Mouse (Mus musculus) limb, embryonic 13.5 days (tissue): ENCODE results near the gene Mob3b. TPM values are rescaled to one million over a fixed set of nuclear protein-coding genes. Genes with fewer than 3 reads are reported as not detected.
A peak's percentile ranks its signal among the peaks of the same experiment; 100 is the strongest.

Experiments
- ATAC-seq: fragments of 200-750 bp; cut with Nextera tagmentation; 2 replicates; pipeline ENCODE4 v1.8.0; 2017; ENCODE audit warnings: low read depth, moderate number of reproducible peaks, moderate TSS enrichment; ENCODE audit not compliant: low FRiP score
- H3K27ac ChIP-seq: fragments of 300-500 bp; sonication (generic); 2 replicates; pipeline ENCODE4 v1.5.1; 2015; ENCODE audit warnings: inconsistent platforms, mild to moderate bottlenecking, moderate library complexity
- H3K27me3 ChIP-seq: fragments of 300-500 bp; sonication (generic); 2 replicates; pipeline ENCODE4 v1.6.1; 2015; ENCODE audit warnings: mild to moderate bottlenecking, inconsistent platforms
- H3K36me3 ChIP-seq: fragments of 300-500 bp; sonication (generic); 2 replicates; pipeline ENCODE4 v1.6.1; 2015; ENCODE audit warnings: inconsistent platforms, mild to moderate bottlenecking, moderate library complexity
- H3K4me1 ChIP-seq: fragments of 300-500 bp; sonication (generic); 2 replicates; pipeline ENCODE4 v1.6.1; 2015; ENCODE audit warnings: inconsistent platforms
- H3K4me2 ChIP-seq: fragments of 300-500 bp; sonication (generic); replicated peaks from 2 replicates; pipeline ENCODE4 v1.6.1; 2015; ENCODE audit warnings: inconsistent platforms, mild to moderate bottlenecking, moderate library complexity
- H3K4me3 ChIP-seq: fragments of 300-500 bp; sonication (generic); 2 replicates; pipeline ENCODE4 v1.5.1; 2015; ENCODE audit warnings: moderate library complexity, mild to moderate bottlenecking, inconsistent platforms
- H3K9ac ChIP-seq: fragments of 300-500 bp; sonication (generic); 2 replicates; pipeline ENCODE4 v1.6.1; 2015; ENCODE audit warnings: mild to moderate bottlenecking, inconsistent platforms
- H3K9me3 ChIP-seq: fragments of 300-500 bp; sonication (generic); 2 replicates; pipeline ENCODE4 v1.6.1; 2016; ENCODE audit warnings: inconsistent platforms
- WGBS: fragments of 180-500 bp; shearing (Covaris S2); methylation state at CpG from one replicate; pipeline ENCODE4 v1.1.7; 2015; 5-methylcytosine and 5-hydroxymethylcytosine counted together
- polyA plus RNA-seq: library from polyadenylated mRNA; unstranded; fragments of >200 nt; fragmentation: Nextera tagmentation; extraction: Ambion mirVana; gene quantifications from 2 replicates; pipeline ENCODE4 v1.2.1, GENCODE M21; 2015

Mob3b gene
- polyA plus RNA-seq, 1 experiment from 2014 or later: 13.5 TPM

DNA sequence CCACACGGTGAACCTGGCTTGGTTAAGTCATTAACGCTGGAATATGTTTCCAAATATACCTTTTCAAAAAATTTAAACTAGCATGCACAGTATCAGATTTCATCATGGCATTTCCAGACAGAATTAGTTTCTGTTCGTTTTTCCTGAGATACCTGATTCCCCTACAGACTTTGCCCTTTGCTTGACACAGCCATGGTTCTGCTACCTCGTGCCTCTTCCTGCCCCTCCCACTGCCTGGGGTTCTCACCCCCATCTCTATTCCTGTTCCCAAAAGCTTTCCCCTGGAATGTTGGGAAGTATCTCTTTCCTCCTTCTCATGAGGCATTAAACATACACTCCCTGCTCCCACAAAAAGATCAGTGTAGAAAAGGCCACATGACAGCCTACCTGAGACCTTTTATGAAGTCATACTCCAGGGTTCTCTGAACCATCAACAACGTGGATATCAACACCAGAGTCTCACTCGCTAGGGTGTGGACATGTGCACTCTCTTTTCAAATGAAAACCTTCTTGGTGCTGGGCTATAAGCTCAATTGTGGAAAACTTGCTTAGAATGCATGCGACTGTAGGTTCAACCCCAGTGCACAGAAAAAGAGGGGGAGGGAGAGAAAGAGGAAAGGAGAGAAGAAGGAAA lies 71.1 kb downstream of the Mob3b start:
- H3K27ac ChIP-seq: no peak overlapping the region
- no peaks in the 10 kb centered on the region for H3K9me3 ChIP-seq
- no peaks in the 10 kb centered on the region for H3K27me3 ChIP-seq
- H3K4me2 ChIP-seq: no peak overlapping the region
- peak; percentile 5; the same call in 1 of the 2 replicates for ATAC-seq
- peaks cover 21% of the 10 kb centered on the region for H3K4me1 ChIP-seq
- 43% methylated on average over 7 of the region's 7 CpGs for WGBS
- H3K36me3 ChIP-seq: 0 out of 2 replicates have a peak, but pooled peaks cover 2% of the 10 kb centered on the region
- no peak overlapping the region for H3K4me3 ChIP-seq
- H3K9ac ChIP-seq: no peak overlapping the region

DNA sequence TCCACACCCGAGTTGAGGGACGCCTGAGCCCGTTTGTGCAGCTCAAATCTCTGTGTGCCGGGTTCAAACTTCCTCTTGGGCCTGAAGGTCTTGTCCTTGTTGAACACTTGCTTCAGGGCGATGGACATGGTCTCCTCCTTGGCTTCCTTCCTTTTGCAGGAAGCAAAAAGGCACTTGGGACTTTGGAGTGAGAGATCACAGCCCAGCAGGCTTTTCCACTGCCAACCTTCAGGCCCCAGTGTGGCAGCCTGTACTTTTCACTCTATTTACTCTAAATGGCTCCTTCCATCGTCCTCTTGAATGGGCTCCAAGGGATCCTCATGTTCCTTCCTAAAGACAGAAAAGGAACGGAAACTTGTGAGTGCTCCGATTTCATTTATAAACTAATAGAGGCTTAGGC lies 73.2 kb downstream of the Mob3b start:
- Histone ChIP-seq H3K27me3 (no peaks in the 10 kb centered on the region), H3K4me3 (no peak overlapping the region), H3K4me1 (peaks cover 21% of the 10 kb centered on the region), H3K9me3 (no peaks in the 10 kb centered on the region), H3K9ac (no peak overlapping the region), H3K4me2 (no peak overlapping the region), H3K36me3 (0 out of 2 replicates have a peak, but pooled peaks cover 2% of the 10 kb centered on the region), H3K27ac (no peak overlapping the region)
- ATAC-seq: no peak
- WGBS: 82% methylated on average over 8 of the region's 8 CpGs

DNA sequence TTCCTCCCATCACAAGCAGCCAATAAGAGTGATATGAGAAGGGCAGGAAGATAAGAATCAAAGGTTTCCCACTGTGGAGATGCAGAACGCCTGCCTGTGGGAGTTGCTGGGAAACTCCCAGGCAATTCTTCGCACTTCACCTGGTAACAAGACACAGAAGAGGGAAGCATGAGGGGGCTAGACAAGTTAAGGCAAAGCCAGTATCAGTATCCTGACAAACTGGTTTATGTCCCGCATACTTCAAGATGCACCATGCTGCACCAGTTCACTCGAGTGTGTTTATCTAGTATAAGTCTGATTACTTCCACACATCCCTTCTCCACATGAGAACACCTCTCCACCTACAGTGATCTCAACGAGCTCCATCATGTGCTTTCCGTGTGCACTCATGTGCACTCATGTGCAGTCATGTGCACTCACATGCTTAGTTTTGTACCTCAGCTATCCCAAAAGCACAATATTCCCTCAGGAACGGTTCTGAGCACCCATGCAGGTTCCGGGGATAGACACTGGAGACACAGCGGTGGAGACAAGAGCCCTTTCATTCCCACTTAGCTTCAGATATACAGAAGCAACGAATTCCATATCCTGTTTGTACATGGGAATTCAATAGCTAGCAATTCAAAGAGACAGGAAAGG lies 74.7 kb downstream of the Mob3b start:
- Histone ChIP-seq H3K4me3 (no peak overlapping the region), H3K4me1 (peaks cover 21% of the 10 kb centered on the region), H3K27ac (no peak overlapping the region), H3K36me3 (0 out of 2 replicates have a peak, but pooled peaks cover 2% of the 10 kb centered on the region), H3K27me3 (no peaks in the 10 kb centered on the region), H3K9ac (no peak overlapping the region), H3K9me3 (0 out of 2 replicates have a peak, but pooled peaks cover 3% of the 10 kb centered on the region), H3K4me2 (no peak overlapping the region)
- no peak for ATAC-seq
- 87% methylated on average over 10 of the region's 10 CpGs for WGBS

DNA sequence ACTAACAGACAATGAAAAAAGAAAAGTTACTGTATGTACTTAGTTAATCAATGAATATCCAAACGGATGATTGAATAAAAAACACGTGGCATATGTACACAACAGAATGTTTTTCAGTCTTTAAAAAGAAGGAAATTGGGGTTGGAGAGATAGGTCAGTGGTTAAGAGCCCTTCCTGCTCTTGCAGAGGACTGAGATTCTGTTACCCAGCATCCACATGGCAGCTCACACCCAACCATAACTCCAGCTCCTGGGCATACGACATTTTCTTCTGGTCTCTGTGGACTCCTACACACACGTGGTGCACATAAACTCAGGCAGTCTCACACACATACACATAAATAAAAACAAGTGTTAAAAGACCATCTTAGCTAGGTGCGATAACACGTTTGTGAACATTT lies 77.0 kb downstream of the Mob3b start:
- no peak overlapping the region for H3K4me3 ChIP-seq
- H3K36me3 ChIP-seq: 0 out of 2 replicates have a peak, but pooled peaks cover 2% of the 10 kb centered on the region
- no peak overlapping the region for H3K9ac ChIP-seq
- WGBS: 81% methylated on average over 6 of the region's 6 CpGs
- H3K4me2 ChIP-seq: no peak overlapping the region
- 0 out of 2 replicates have a peak, but pooled peaks cover 7% of the 10 kb centered on the region for H3K4me1 ChIP-seq
- H3K27ac ChIP-seq: no peak overlapping the region
- ATAC-seq: no peak
- 0 out of 2 replicates have a peak, but pooled peaks cover 3% of the 10 kb centered on the region for H3K9me3 ChIP-seq
- no peaks in the 10 kb centered on the region for H3K27me3 ChIP-seq

DNA sequence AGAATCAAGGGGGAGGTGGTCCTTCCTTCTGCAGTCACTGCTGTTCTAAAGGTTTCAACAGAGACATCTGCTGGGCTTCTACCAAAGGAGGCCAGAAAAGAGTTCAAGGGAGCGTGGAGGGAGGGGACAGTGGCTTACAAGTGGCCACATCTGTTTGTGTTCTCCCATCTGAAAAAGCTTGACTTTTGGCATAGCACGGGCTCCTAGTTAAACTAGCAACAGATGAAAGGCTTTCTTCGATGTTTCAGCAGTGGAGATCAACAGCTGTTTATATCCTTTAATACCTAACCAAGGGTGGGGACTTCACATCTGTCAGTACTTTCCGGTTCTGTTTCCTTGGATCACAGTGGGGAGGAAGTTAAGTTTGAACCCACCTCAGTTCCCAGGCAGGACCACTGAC lies 88.5 kb downstream of the Mob3b start:
- Histone ChIP-seq H3K9me3 (no peaks in the 10 kb centered on the region), H3K4me3 (no peak overlapping the region), H3K9ac (no peak overlapping the region), H3K36me3 (no peaks in the 10 kb centered on the region), H3K4me2 (no peak overlapping the region), H3K27ac (no peak overlapping the region; the same call in 1 of the 2 replicates), H3K27me3 (no peaks in the 10 kb centered on the region), H3K4me1 (peaks cover 20% of the 10 kb centered on the region)
- no peak; the same call in 1 of the 2 replicates for ATAC-seq
- 19% methylated on average over 4 of the region's 4 CpGs for WGBS

DNA sequence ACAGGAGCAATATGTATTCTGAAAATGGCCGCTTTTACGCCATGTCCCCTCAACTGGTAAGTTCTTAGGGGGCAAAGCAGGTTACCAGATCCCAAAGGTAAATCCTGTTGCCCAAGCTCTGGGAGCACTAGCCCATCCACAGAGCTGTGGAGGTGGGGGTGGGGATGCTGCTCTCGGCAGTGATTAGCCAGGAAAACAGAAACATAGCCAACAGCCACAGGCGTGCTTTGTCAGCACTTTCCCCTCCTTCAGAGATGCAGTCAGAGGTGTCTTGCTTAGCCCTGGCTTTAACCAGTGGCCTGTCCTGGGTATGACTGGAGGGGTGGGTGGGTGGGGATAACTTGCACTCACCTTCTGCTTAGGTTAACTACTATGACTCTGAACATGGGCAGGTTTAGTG lies 91.1 kb downstream of the Mob3b start:
- H3K4me2 ChIP-seq: no peak overlapping the region
- H3K9me3 ChIP-seq: no peaks in the 10 kb centered on the region
- H3K4me1 ChIP-seq: peaks cover 24% of the 10 kb centered on the region
- H3K36me3 ChIP-seq: no peaks in the 10 kb centered on the region
- H3K27me3 ChIP-seq: no peaks in the 10 kb centered on the region
- 67% methylated on average over 4 of the region's 4 CpGs for WGBS
- no peak overlapping the region for H3K4me3 ChIP-seq
- ATAC-seq: no peak
- H3K9ac ChIP-seq: no peak overlapping the region
- H3K27ac ChIP-seq: no peak overlapping the region

DNA sequence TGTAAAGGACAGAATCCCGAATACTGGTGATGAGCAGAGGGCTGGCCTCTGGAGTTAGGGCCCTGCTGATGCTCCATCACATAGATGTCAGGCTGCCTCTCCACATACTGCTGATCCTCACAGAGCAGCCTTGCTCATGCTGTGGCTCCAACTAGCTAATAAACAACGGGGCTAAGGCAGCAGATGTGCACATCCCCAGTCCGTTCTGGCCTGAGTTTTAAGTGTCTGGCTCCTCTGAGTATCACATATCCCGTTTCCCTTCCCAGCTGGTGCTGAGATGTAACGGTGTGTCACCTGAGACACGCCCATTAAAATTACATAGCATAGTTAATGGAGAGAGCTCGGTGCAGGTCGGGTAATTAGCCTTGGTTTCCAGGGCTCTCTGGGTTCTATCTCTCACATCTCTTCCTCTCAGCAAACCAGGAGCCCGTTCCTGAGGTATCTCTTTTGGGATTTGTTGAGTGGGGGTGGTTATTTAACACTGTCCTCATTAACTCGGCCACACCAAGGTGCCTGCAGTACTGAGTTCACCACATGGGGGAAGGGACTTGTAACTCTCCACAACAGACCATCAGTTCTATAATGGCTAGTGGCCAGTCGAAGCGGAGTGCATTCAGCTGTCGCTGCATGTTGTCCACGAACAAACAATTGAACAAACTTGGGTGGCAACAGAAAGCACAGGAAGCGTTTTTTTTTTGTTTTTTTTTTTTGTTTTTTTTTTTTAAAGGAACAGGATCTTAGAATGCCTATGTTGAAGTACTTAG lies 92.0 kb downstream of the Mob3b start:
- Histone ChIP-seq H3K27me3 (no peaks in the 10 kb centered on the region), H3K4me2 (peak overlapping the region; percentile 41), H3K9me3 (no peaks in the 10 kb centered on the region), H3K36me3 (no peaks in the 10 kb centered on the region), H3K4me3 (no peak overlapping the region), H3K9ac (no peak overlapping the region), H3K27ac (no peak overlapping the region; the same call in 1 of the 2 replicates), H3K4me1 (peaks cover 24% of the 10 kb centered on the region)
- WGBS: 19% methylated on average over 15 of the region's 15 CpGs
- ATAC-seq: peak; percentile 66

DNA sequence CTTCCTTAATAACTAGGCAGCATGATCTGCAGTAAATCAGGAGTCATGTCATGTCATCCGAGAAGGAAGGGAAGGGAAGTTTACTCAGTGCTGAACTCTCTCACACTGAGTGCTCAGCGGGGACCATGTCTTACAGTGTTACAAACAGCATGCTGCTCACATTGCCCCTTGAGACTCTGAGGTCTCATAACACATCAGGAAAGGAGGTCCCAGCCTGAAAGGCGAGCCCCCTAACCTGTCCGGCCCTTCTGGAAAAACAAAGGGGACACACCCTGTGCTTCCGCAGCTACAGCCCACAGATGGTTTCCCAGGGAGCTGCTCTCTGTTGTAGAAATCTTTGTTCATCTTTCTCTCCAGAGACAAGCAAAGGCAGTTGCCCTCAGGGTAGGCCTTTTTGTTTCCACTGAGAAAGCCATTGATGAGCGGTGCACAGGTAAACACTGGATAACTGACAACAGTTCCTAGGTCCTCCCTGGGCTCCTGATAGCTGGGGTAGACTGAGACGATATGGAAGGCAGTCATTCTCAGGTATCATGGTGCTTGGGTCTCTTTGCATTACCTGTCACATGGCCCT lies 94.1 kb downstream of the Mob3b start:
- 66% methylated on average over 7 of the region's 7 CpGs for WGBS
- Histone ChIP-seq H3K27ac (no peak overlapping the region), H3K4me3 (no peak overlapping the region), H3K4me2 (no peak overlapping the region), H3K27me3 (no peaks in the 10 kb centered on the region), H3K4me1 (peaks cover 23% of the 10 kb centered on the region), H3K9me3 (no peaks in the 10 kb centered on the region), H3K9ac (no peak overlapping the region), H3K36me3 (no peaks in the 10 kb centered on the region)
- ATAC-seq: no peak

DNA sequence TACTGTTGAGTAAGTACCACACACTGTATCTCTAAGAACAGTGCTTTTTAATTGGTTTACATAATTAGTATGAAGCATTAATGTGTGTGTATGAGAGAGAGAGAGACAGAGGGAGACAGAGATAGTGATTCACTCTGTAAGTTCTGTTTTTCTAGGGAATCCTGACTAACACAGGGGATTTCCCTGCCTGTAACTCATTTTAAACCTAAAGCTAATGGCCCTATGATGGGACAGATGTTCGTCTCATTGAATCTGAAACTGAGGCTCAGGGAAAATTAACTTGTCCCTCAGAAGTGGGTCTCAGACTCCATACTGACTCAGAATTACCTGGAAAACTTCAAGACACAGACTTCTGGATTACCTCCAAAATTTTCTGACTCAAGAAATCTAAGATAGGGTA lies 96.3 kb downstream of the Mob3b start:
- H3K4me3 ChIP-seq: no peak overlapping the region
- H3K27me3 ChIP-seq: no peaks in the 10 kb centered on the region
- WGBS: 47% methylated on average over 1 of the region's 1 CpGs
- no peaks in the 10 kb centered on the region for H3K36me3 ChIP-seq
- no peak overlapping the region for H3K9ac ChIP-seq
- H3K9me3 ChIP-seq: no peaks in the 10 kb centered on the region
- H3K4me1 ChIP-seq: peaks cover 18% of the 10 kb centered on the region
- no peak for ATAC-seq
- no peak overlapping the region for H3K27ac ChIP-seq
- H3K4me2 ChIP-seq: no peak overlapping the region

DNA sequence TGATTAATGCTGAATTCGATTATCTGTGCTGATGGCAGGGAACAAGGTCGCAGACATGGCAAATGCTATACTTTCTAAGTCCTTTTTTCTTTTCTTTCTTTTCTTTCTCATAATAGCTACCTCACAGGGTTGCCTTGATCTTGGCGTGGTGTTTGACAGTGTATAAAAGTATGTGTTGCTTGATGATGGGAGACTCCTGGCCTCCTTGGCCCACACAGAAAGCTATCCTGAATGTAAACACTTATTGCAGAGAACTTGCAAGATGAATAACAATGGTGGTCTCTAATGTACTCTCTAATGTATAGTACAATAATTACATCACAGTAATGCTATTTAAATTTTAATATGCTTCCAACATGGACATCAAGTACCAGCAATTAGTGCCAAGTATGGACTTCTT lies 96.9 kb downstream of the Mob3b start:
- no peak overlapping the region for H3K27ac ChIP-seq
- no peak for ATAC-seq
- no peaks in the 10 kb centered on the region for H3K9me3 ChIP-seq
- H3K27me3 ChIP-seq: no peaks in the 10 kb centered on the region
- peaks cover 13% of the 10 kb centered on the region for H3K4me1 ChIP-seq
- 85% methylated on average over 3 of the region's 3 CpGs for WGBS
- H3K9ac ChIP-seq: no peak overlapping the region
- no peak overlapping the region for H3K4me3 ChIP-seq
- no peaks in the 10 kb centered on the region for H3K36me3 ChIP-seq
- no peak overlapping the region for H3K4me2 ChIP-seq

DNA sequence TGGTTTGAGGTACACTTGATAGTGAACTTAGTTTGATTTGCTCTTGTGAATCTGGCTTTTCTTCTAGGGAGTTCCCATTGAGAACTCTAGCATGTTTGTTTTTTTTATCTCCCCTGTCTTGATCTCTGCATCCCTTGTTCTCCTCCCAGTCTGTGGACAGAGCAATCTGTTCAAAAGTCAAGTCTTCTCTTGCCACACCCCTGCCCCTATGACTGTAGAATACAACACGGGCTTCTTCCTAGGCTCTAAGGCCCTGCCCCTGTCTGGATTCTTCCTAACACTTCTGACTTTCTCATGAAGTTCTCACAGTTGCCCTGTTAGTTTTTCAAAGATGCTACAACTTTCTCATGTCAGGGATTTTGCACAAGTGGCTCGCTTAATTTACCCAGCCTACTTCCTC lies 102.9 kb downstream of the Mob3b start:
- Histone ChIP-seq H3K9me3 (no peaks in the 10 kb centered on the region), H3K4me3 (no peak overlapping the region), H3K9ac (no peak overlapping the region), H3K27me3 (no peaks in the 10 kb centered on the region), H3K4me1 (peaks cover 17% of the 10 kb centered on the region), H3K4me2 (no peak overlapping the region), H3K27ac (no peak overlapping the region), H3K36me3 (no peaks in the 10 kb centered on the region)
- ATAC-seq: no peak
- WGBS: 86% methylated on average over 2 of the region's 2 CpGs
